In genomic region chr4:123239361-123240203, GRCm38 (mm10) we compare ENCODE assay signal across 8 mouse cellular contexts. TPM values are rescaled to one million over a fixed set of nuclear protein-coding genes. Genes with fewer than 3 reads are reported as not detected.
A peak's percentile ranks its signal among the peaks of the same experiment; 100 is the strongest.
DNase-seq lines count a peak whose midpoint lies in the region; ATAC-seq and TF ChIP-seq lines count a peak whose summit lies in the region.

No protein-coding gene starts in this region.

- peak overlapping the region; percentile 76 for H3K4me2 ChIP-seq in intestine, embryonic 15.5 days (replicated peaks)
- peak overlapping the region; percentile 38 for H3K4me2 ChIP-seq in liver, embryonic 16.5 days (ENCODE audit: low read depth, low read length)

- no peaks in the 10 kb centered on the region for H3K9me3 ChIP-seq in ES-E14 (ENCODE audit: control insufficient read depth, insufficient read depth, low read depth, low read length)
- H3K9me3 ChIP-seq in intestine, embryonic 15.5 days = no peaks in the 10 kb centered on the region
- H3K9me3 ChIP-seq in liver, embryonic 16.5 days (replicated peaks; ENCODE audit: control insufficient read depth, low read length) = no peaks in the 10 kb centered on the region

- in situ Hi-C loops in ES-E14 (cut with MboI; ENCODE audit: low sequenced_read_pairs in 2 of 2, unreplicated experiment in 2 of 2) = no loop called here

- DNase-seq in ES-E14 (ENCODE audit: low read depth, low spot score) = no peak
- peak; percentile 77 for DNase-seq in embryo, embryonic 10 days (ENCODE audit: low spot score)
- DNase-seq in heart, adult 11 months = peak; percentile 99
- peak; percentile 57 for DNase-seq in ovary, postnatal 14 days (ENCODE audit: low spot score)
- DNase-seq in frontal cortex, postnatal 25 days (ENCODE audit: low spot score in 2 of 2) = no peak
- no peak for DNase-seq in cerebellum, adult 8-10 months

- WGBS in intestine, embryonic 15.5 days = 6% methylated on average over 53 of the region's 58 CpGs
- WGBS in liver, embryonic 16.5 days (ENCODE audit: insufficient replicate concordance) = 14% methylated on average over 52 of the region's 58 CpGs

- no peaks in the 10 kb centered on the region for H3K4me1 ChIP-seq in ES-E14 (ENCODE audit: control insufficient read depth in 2 of 2, insufficient read depth in 2 of 2, low read length in 2 of 2, poor library complexity in 1 of 2)
- peaks cover 20% of the 10 kb centered on the region for H3K4me1 ChIP-seq in intestine, embryonic 15.5 days (replicated peaks)
- H3K4me1 ChIP-seq in liver, embryonic 16.5 days (ENCODE audit: control insufficient read depth, low read depth, low read length) = no peaks in the 10 kb centered on the region

- peak; percentile 80 for ATAC-seq in intestine, embryonic 15.5 days
- peak; percentile 55; the same call in 1 of the 2 replicates for ATAC-seq in liver, embryonic 16.5 days (ENCODE audit: low read depth)

- H3K36me3 ChIP-seq in ES-E14 (ENCODE audit: control insufficient read depth, insufficient read depth, low read length, poor library complexity, severe bottlenecking) = no peaks in the 10 kb centered on the region
- H3K36me3 ChIP-seq in intestine, embryonic 15.5 days = no peaks in the 10 kb centered on the region
- no peaks in the 10 kb centered on the region for H3K36me3 ChIP-seq in liver, embryonic 16.5 days (ENCODE audit: control insufficient read depth, insufficient read depth)

- H3K27ac ChIP-seq in ES-E14 (ENCODE audit: insufficient read depth, low read depth, low read length, poor library complexity, severe bottlenecking) = no peak overlapping the region
- peak overlapping the region; percentile 77 for H3K27ac ChIP-seq in intestine, embryonic 15.5 days
- no peak overlapping the region for H3K27ac ChIP-seq in liver, embryonic 16.5 days (ENCODE audit: low read length)

- peak overlapping the region; percentile 48; the same call in 1 of the 2 replicates for H3K9ac ChIP-seq in ES-E14 (ENCODE audit: insufficient read depth, low read depth, low read length, poor library complexity, severe bottlenecking)
- peak overlapping the region; percentile 33 for H3K9ac ChIP-seq in intestine, embryonic 15.5 days
- H3K9ac ChIP-seq in liver, embryonic 16.5 days (ENCODE audit: low read depth, low read length) = no peak overlapping the region

- H3K4me3 ChIP-seq in ES-E14 (ENCODE audit: insufficient read depth in 1 of 2, low read depth in 1 of 2, low read length in 2 of 2, poor library complexity in 1 of 2, severe bottlenecking in 1 of 2) = peak overlapping the region; percentile 53 to 60
- H3K4me3 ChIP-seq in intestine, embryonic 15.5 days (replicated peaks) = peak overlapping the region; percentile 32
- H3K4me3 ChIP-seq in liver, embryonic 16.5 days (ENCODE audit: low read depth, low read length) = peak overlapping the region; percentile 23

- peaks cover 6% of the 10 kb centered on the region for H3K27me3 ChIP-seq in intestine, embryonic 15.5 days (replicated peaks)
- peaks cover 41% of the 10 kb centered on the region for H3K27me3 ChIP-seq in liver, embryonic 16.5 days (ENCODE audit: control insufficient read depth, insufficient read depth, low read depth, low read length)

TF ChIP-seq in ES-E14, 5 proteins besides CTCF, POLR2A, EP300 and RAD21:
- no peak for TF ChIP-seq ZC3H11A (IDR thresholded peaks at IDR 0.05; ENCODE audit: borderline replicate concordance, low read depth, low read length)
- no peak for TF ChIP-seq ZNF384 (IDR thresholded peaks at IDR 0.05; ENCODE audit: low read depth, low read length)

RNA-seq across cellular contexts. Expression of gene Heyl, which starts 6.2 kb away (rescaled TPM):
- total RNA-seq in ES-E14 (2012; rRNA removed) = not detected in 2 replicates
- 13.7 and 13.9 TPM in 2 replicates for polyA plus RNA-seq in intestine, embryonic 15.5 days (2015; fragmentation: Nextera tagmentation; extraction: Ambion mirVana)
- 1.1 and 1.2 TPM in 2 replicates for polyA plus RNA-seq in liver, embryonic 16.5 days (2015; fragmentation: Nextera tagmentation; extraction: Ambion mirVana)

RNA-seq across cellular contexts. Expression of gene Pabpc4, which starts 22.6 kb away (rescaled TPM):
- 197 and 246 TPM in 2 replicates for total RNA-seq in ES-E14 (2012; rRNA removed)
- 40.7 and 48.7 TPM in 2 replicates for polyA plus RNA-seq in intestine, embryonic 15.5 days (2015; fragmentation: Nextera tagmentation; extraction: Ambion mirVana)
- polyA plus RNA-seq in liver, embryonic 16.5 days (2015; fragmentation: Nextera tagmentation; extraction: Ambion mirVana) = 70.4 and 73.8 TPM in 2 replicates

RNA-seq across cellular contexts. Expression of gene Nt5c1a, which starts 38.3 kb away (rescaled TPM):
- not detected in 2 replicates for total RNA-seq in ES-E14 (2012; rRNA removed)
- polyA plus RNA-seq in intestine, embryonic 15.5 days (2015; fragmentation: Nextera tagmentation; extraction: Ambion mirVana) = not detected in 2 replicates
- polyA plus RNA-seq in liver, embryonic 16.5 days (2015; fragmentation: Nextera tagmentation; extraction: Ambion mirVana) = not detected in 2 replicates

RNA-seq across cellular contexts. Expression of gene Hpcal4, which starts 56.6 kb away (rescaled TPM):
- total RNA-seq in ES-E14 (2012; rRNA removed) = 0.67 and 0.79 TPM in 2 replicates
- polyA plus RNA-seq in intestine, embryonic 15.5 days (2015; fragmentation: Nextera tagmentation; extraction: Ambion mirVana) = 3.9 and 4.5 TPM in 2 replicates
- polyA plus RNA-seq in liver, embryonic 16.5 days (2015; fragmentation: Nextera tagmentation; extraction: Ambion mirVana) = not detected in 2 replicates

Comparison
In these comparisons a context has a peak if more than half of its experiments do, and no peak if none do; other contexts are left out.
1. DNase-seq: peak in embryo, embryonic 10 days (single experiment), heart, adult 11 months (single experiment) and ovary, postnatal 14 days (single experiment); none in ES-E14 (single experiment), frontal cortex, postnatal 25 days (0 of 2) and cerebellum, adult 8-10 months (single experiment).
2. Peak in every context shown above with its lines, with median percentiles within 50 percentile points of each other: H3K4me3 ChIP-seq.